Mouse (Mus musculus): ENCODE results near the gene Lexm.

The Lexm gene

DNA sequence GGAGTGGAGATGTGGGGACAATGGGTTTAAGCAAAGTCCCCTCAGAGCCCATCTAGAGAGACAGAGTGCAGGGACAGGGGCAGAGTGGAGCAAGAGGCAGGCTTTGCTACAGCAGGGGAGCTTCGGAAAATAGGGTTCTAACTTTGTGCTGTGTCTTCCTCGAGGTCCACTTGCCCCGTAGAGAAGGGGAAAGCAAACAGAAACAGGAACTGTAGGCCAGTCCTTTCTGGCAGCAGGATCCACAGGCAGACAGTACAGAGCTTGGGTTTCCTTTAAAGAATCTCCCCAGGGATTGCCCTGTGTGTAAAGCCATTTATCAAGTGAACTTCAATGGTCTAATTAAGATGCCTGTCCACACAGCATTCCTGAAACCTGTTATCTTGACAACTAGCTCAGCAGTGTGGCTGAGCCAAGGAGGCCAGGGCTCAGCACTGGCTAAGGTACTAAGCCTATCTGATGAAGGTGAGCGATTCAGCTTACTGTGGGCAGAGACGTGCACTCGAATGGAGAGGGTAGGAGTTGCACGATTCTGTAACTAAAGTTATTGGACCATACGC, 71.1 kb downstream of the Lexm start:
- DNase-seq (ENCODE audit: low read depth, low spot score), result no peak

GRCm38 (mm10) chr4:106542211-106542610, 74.8 kb downstream of the Lexm start:
- DNase-seq (ENCODE audit: low read depth, low spot score), result no peak

DNA sequence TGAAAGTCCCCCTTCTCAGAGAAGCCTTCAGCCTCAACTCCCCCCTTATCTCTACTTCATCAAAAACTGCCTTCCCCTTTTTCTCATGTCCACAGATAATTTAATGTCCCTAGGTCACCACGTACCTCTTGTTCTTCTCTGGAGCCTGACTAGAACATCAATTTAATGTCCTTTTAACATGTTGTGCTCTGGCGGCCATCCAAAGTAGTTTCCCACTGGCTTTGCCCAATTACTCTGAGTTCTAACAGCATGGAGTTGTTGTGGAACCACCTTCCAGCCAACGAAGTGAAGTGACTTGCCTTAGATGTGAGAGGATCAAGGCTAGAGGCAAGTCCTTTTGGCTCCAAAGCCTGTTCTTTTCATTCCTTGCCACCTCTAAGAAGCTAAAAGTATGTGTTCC, 75.5 kb downstream of the Lexm start:
- DNase-seq (ENCODE audit: low read depth, low spot score), result no peak

All from skeletal muscle tissue, adult 2 months (tissue).